Mouse (Mus musculus) G1E (cell line): ENCODE results near the gene Tyro3. TPM values are rescaled to one million over a fixed set of nuclear protein-coding genes. Genes with fewer than 3 reads are reported as not detected.

Experiments used
- ATAC-seq: 2 replicates; pipeline ENCODE4 v1.8.0; 2016; ENCODE audit warnings: mild to moderate bottlenecking; ENCODE audit not compliant: insufficient number of reproducible peaks, poor library complexity, low FRiP score, severe bottlenecking; ENCODE audit errors: extremely low read depth
- DNase-seq: peaks from one replicate; pipeline ENCODE4 v3.0.0; 2012; ENCODE audit warnings: low spot score
- H3K27me3 ChIP-seq: 2 replicates; pipeline ENCODE4 v1.6.1; 2012; ENCODE audit warnings: mild to moderate bottlenecking, low read length, inconsistent platforms; ENCODE audit not compliant: insufficient read depth
- H3K36me3 ChIP-seq: replicated peaks from 2 replicates; pipeline ENCODE3; 2012; ENCODE audit warnings: mild to moderate bottlenecking, inconsistent platforms
- H3K4me1 ChIP-seq: 2 replicates; pipeline ENCODE4 v1.6.1; 2012; ENCODE audit warnings: low read depth, low read length, inconsistent platforms, mixed read lengths; ENCODE audit not compliant: insufficient read depth
- H3K4me3 ChIP-seq: 2 replicates; pipeline ENCODE4 v1.5.1; 2012; ENCODE audit warnings: low read depth, mild to moderate bottlenecking, inconsistent platforms, low read length, moderate library complexity, mixed read lengths
- H3K9me3 ChIP-seq: replicated peaks from 2 replicates; pipeline ENCODE4 v1.6.1; 2012; ENCODE audit warnings: inconsistent platforms
- CTCF ChIP-seq: IDR thresholded peaks from 2 replicates; pipeline ENCODE4 v1.5.1; 2012; ENCODE audit warnings: low read depth, low read length, inconsistent platforms, mixed read lengths
- GATA1 ChIP-seq: IDR thresholded peaks from 2 replicates; pipeline ENCODE4 v1.6.1; 2012; ENCODE audit warnings: borderline replicate concordance, low read length, inconsistent platforms, mixed read lengths
- GATA2 ChIP-seq: IDR thresholded peaks from 2 replicates; pipeline ENCODE4 v1.6.1; 2012; ENCODE audit warnings: low read depth, low read length, inconsistent platforms, borderline replicate concordance
- POLR2AphosphoS5 ChIP-seq: IDR thresholded peaks from 2 replicates; pipeline ENCODE4 v1.6.1; 2012; ENCODE audit warnings: low read depth, low read length, inconsistent platforms; ENCODE audit not compliant: insufficient replicate concordance
- TAL1 ChIP-seq: conservative IDR thresholded peaks from 2 replicates; pipeline ENCODE4 v1.6.1; 2012; ENCODE audit warnings: low read depth, low read length, inconsistent platforms, mixed read lengths
- polyA plus RNA-seq: library from polyadenylated mRNA; stranded (reverse); fragments of >175 nt; gene quantifications from 2 replicates; pipeline ENCODE4 v1.2.3, GENCODE M21; 2012
- total RNA-seq, 2 experiments: library from RNA; stranded (forward) in 1 of 2; stranded (reverse) in 1 of 2; fragments of 200-1000 nt in 1 of 2; fragments of >200 nt in 1 of 2; fragmentation: Nextera tagmentation in 1 of 2; gene quantifications; 2 replicates each; pipeline ENCODE4 v1.2.3; 2014 to 2017

Tyro3 gene
- total and polyA plus RNA-seq, 3 experiments = 0.42 to 1.1 TPM; not detected in 1

- H3K4me3 ChIP-seq = no peak overlapping the region
- no peaks in the 10 kb centered on the region for H3K4me1 ChIP-seq
- H3K9me3 ChIP-seq = no peaks in the 10 kb centered on the region
- no peaks in the 10 kb centered on the region for H3K27me3 ChIP-seq
- DNase-seq (no peak), ATAC-seq (no peak)
- no peaks in the 10 kb centered on the region for H3K36me3 ChIP-seq
- no peak for TF ChIP-seq CTCF
- TF ChIP-seq GATA1 = no peak
- TF ChIP-seq POLR2AphosphoS5 = no peak
- no peak for TF ChIP-seq TAL1
- no peak for TF ChIP-seq GATA2
Observed at GRCm38 (mm10) chr2:119830579-119830978, 33.0 kb downstream of the Tyro3 start.

- no peaks in the 10 kb centered on the region for H3K4me1 ChIP-seq
- H3K4me3 ChIP-seq = no peak overlapping the region
- no peaks in the 10 kb centered on the region for H3K36me3 ChIP-seq
- DNase-seq (no peak), ATAC-seq (no peak)
- no peaks in the 10 kb centered on the region for H3K9me3 ChIP-seq
- H3K27me3 ChIP-seq = peaks cover 9% of the 10 kb centered on the region; the same call in 1 of the 2 replicates
- TF ChIP-seq POLR2AphosphoS5 (no peak), TAL1 (no peak), GATA2 (no peak), GATA1 (no peak), CTCF (no peak)
Observed at GRCm38 (mm10) chr2:119834231-119834630, 36.7 kb downstream of the Tyro3 start.

DNA sequence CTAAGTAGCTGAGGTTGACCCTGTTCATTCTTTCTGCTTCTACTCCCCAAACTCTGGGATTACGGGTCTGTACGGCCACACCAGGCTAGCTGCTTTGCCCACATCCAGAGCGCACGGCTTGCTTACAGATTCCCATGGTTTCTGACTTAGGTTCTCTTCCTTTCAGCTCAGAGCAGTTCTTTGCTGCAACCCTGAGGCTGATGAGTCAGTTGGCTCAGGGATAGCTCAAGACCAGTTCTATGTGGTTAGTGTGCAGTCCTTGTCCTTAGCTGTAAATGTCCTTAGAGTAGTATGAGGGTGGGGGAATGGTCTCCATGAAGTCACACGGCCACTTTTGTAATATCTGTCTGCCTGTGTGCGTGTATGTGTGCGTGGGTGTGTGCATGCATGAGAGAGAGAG lies 40.1 kb downstream of the Tyro3 start:
- Histone ChIP-seq H3K9me3 (no peaks in the 10 kb centered on the region), H3K36me3 (no peaks in the 10 kb centered on the region), H3K27me3 (peaks cover 14% of the 10 kb centered on the region; the same call in 1 of the 2 replicates), H3K4me3 (no peak overlapping the region), H3K4me1 (no peaks in the 10 kb centered on the region)
- no peak for ATAC-seq
- DNase-seq = no peak
- no peak for TF ChIP-seq POLR2AphosphoS5
- TF ChIP-seq GATA2 = no peak
- no peak for TF ChIP-seq CTCF
- no peak for TF ChIP-seq TAL1
- TF ChIP-seq GATA1 = no peak

GRCm38 (mm10) chr2:119838363-119839156 lies 41.0 kb downstream of the Tyro3 start:
- Histone ChIP-seq H3K9me3 (no peaks in the 10 kb centered on the region), H3K4me1 (peaks cover under 1% of the 10 kb centered on the region; the same call in 1 of the 2 replicates), H3K36me3 (no peaks in the 10 kb centered on the region), H3K27me3 (peaks cover 14% of the 10 kb centered on the region; the same call in 1 of the 2 replicates), H3K4me3 (no peak overlapping the region)
- no peak for ATAC-seq
- TF ChIP-seq POLR2AphosphoS5 (no peak), CTCF (no peak), TAL1 (no peak), GATA2 (no peak), GATA1 (no peak)
- no peak for DNase-seq

GRCm38 (mm10) chr2:119840008-119840407 lies 42.5 kb downstream of the Tyro3 start:
- H3K4me1 ChIP-seq = peaks cover 6% of the 10 kb centered on the region
- H3K27me3 ChIP-seq = peaks cover 14% of the 10 kb centered on the region; the same call in 1 of the 2 replicates
- no peak overlapping the region for H3K4me3 ChIP-seq
- no peak for TF ChIP-seq CTCF
- TF ChIP-seq POLR2AphosphoS5 = no peak
- no peak for TF ChIP-seq GATA1
- TF ChIP-seq GATA2 = no peak
- TF ChIP-seq TAL1 = no peak
- DNase-seq (no peak), ATAC-seq (no peak)
- H3K36me3 ChIP-seq = no peaks in the 10 kb centered on the region
- no peaks in the 10 kb centered on the region for H3K9me3 ChIP-seq

GRCm38 (mm10) chr2:119842000-119842399 lies 44.5 kb downstream of the Tyro3 start:
- DNase-seq (no peak), ATAC-seq (no peak)
- no peaks in the 10 kb centered on the region for H3K36me3 ChIP-seq
- H3K27me3 ChIP-seq = peaks cover 14% of the 10 kb centered on the region; the same call in 1 of the 2 replicates
- H3K4me3 ChIP-seq = no peak overlapping the region
- TF ChIP-seq GATA2 (no peak), CTCF (no peak), TAL1 (no peak), GATA1 (no peak), POLR2AphosphoS5 (no peak)
- peaks cover 8% of the 10 kb centered on the region for H3K4me1 ChIP-seq
- H3K9me3 ChIP-seq = no peaks in the 10 kb centered on the region
